Mouse (Mus musculus) gastrocnemius, postnatal 25 days (tissue): ENCODE results near the gene Nanos2. TPM values are rescaled to one million over a fixed set of nuclear protein-coding genes. Genes with fewer than 3 reads are reported as not detected.

Experiments used
- DNase-seq: peaks from one replicate; pipeline ENCODE4 v3.0.0; 2022
- long read RNA-seq, 2 experiments: library from polyadenylated mRNA; stranded (forward); transcript quantifications; one replicate each; pipeline ENCODE4 v2.0.0; 2021
- total RNA-seq, 2 experiments: library from RNA; stranded (reverse); gene quantifications; 1 replicate in 1 of 2; 2 replicates in 1 of 2; pipeline ENCODE4 v1.2.3; 2021

Gene Nanos2
- total RNA-seq: not detected
- long read RNA-seq, experiment 1: 0 reads
- long read RNA-seq, experiment 2: 0 reads

GRCm38 (mm10) chr7:18987100-18987499 lies at the start of gene Nanos2:
Nanos2 (plus strand) TSS chr7:18987400.
- no peak for DNase-seq

- no peak for DNase-seq
Measured at GRCm38 (mm10) chr7:18942376-18942775, 44.8 kb upstream of the Nanos2 start.

DNA sequence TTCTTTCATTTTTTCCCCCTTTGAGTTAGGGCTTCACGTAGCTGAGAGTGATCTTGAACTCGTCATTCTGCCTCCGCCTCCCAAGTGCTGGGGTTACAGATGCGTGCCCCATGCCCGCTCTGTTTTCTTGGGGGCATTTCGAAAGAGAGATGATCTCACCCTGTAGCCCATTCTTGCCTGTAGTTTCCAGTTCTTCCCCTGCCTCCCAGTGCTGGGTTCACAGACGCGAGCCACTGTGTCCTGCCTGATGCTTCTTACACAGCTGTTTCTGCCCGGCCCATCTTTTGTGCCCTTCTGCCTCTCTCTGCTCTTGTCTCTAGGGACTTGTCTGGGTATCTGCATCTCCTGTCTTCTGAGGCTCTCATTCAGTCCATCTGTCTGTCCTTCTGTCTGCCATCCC lies 44.4 kb upstream of the Nanos2 start:
- DNase-seq: no peak

DNA sequence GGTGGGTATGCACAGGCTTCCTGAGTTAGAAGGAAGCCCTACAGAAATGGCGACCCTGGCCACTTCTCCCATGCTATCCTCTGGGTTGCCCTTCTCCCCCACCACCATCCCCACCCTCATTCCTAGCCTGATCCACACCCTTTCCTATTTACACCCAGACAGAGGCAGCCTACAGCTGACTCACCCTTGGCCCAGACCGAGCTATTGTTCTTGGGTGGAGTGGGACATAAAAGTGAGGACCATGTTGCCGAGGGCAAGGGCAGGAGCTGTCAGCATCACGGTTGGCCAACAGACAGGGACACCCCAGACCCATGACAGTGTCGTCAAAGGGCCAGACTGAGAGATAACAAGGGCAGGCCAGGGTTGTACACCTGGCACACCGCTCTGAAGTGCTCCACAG lies 39.0 kb upstream of the Nanos2 start:
- peak; percentile 45 for DNase-seq

- DNase-seq: no peak
Measured at GRCm38 (mm10) chr7:18949781-18950522, 37.2 kb upstream of the Nanos2 start.

GRCm38 (mm10) chr7:18950523-18951315 lies 36.5 kb upstream of the Nanos2 start:
- DNase-seq: no peak

- no peak for DNase-seq
Measured at GRCm38 (mm10) chr7:18951397-18951796, 35.8 kb upstream of the Nanos2 start.

GRCm38 (mm10) chr7:18957569-18958383 lies 29.4 kb upstream of the Nanos2 start:
- DNase-seq: peak; percentile 67

- DNase-seq: no peak
Measured at GRCm38 (mm10) chr7:18958384-18958766, 28.8 kb upstream of the Nanos2 start.

DNA sequence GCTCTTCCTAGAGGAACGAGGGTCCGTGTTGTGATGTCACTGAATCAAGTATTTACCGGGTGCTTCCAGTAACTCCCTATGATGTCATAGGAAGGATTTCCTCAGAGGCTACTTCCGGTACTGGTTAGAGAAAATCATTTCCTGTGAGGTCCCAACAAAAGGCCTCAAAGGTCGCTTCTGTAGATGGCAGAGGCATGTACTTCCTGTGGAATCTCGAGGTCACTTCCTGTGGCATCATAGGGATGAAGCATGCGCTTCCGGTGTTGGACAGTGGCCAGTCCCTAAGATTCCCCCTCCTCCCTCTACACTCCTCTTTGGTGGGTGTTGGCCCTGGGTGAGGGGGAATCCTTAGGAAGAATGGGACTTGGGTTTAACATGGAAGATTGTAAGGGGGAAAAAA lies 27.8 kb upstream of the Nanos2 start:
- DNase-seq: no peak

- DNase-seq: no peak
Measured at GRCm38 (mm10) chr7:18962171-18962792, 24.9 kb upstream of the Nanos2 start.

GRCm38 (mm10) chr7:18962795-18963194 lies 24.4 kb upstream of the Nanos2 start:
- DNase-seq: no peak

GRCm38 (mm10) chr7:18963294-18963843 lies 23.8 kb upstream of the Nanos2 start:
- no peak for DNase-seq

DNA sequence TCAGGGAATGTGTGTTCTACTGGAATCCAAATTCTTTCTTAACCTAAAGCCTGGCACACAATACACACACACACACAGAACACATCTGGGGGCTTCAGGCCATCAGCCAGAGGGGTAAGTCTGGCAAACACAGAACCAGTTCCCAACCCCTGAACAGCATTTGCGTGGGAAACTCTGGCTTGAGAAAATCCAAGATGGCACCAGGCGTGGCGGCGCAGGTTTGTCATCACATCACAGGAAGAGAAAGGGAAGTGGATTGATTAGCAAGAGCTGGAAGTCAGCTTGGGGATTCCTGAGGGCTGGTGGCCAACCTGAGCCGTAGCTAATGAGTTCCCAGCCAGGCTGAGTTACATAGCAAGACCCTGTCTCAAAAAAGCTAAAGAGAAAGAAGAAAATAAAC lies 21.9 kb upstream of the Nanos2 start:
- DNase-seq: no peak

DNA sequence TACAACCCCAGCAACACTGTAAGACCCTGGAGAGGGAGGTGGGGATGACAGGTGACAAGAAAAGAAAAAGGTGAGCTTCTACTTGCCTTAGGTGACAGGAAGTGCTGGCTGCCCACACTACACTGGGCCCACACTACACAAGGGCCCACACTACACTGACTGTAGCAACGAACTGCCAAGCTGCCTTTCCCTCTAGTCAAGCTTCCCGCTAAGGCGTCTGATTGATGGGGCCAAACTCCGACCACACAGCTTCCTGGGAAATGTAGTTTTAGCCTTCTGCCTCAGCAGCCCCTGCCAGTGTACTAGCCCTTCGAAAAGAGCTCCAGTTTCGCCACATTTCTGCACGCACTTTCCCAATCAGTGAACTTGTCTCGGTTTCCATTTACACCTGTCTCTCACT lies 19.6 kb upstream of the Nanos2 start:
- no peak for DNase-seq

DNA sequence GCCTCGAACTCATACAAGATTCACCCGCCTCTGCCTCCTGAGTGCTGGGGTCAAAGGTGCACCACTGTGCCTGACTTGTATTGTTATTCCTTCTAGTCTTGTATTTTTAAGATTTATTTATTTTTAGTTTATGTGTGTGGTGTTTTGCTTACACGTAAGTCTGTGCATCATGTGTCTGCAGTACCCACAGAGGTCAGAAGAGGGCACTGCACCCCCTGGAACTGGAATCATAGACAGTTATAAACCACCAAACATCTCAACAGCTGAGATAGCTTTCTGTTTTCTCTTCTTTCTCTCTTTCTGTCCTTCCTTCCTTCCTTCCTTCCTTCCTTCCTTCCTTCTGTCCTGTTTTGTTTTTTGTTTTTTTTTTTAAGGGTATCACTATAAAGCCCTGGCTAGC lies 16.2 kb upstream of the Nanos2 start:
- no peak for DNase-seq

GRCm38 (mm10) chr7:18978381-18978780 lies 8.8 kb upstream of the Nanos2 start:
- no peak for DNase-seq

DNA sequence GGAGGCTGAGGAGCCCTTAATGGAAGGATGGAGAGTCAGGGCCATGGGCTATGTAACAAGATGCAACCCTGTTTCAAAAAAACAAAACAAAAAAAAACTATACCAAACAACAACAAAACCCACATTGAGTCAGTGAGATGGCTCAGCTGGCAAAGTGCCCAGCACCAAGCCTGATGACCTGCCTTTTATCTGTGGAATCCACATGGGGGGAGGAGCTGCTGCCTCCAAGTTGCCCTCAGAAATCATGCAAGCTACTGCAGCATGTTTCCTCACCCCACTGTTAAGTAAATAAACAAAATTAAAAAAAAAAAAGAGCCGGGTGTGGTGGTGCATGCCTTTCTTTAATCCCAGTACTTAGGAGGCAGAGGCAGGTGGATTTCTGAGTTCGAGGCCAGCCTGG lies 697 bp upstream of the Nanos2 start:
- DNase-seq: no peak

GRCm38 (mm10) chr7:18987747-18988146 lies 547 bp downstream of the Nanos2 start:
- no peak for DNase-seq

DNA sequence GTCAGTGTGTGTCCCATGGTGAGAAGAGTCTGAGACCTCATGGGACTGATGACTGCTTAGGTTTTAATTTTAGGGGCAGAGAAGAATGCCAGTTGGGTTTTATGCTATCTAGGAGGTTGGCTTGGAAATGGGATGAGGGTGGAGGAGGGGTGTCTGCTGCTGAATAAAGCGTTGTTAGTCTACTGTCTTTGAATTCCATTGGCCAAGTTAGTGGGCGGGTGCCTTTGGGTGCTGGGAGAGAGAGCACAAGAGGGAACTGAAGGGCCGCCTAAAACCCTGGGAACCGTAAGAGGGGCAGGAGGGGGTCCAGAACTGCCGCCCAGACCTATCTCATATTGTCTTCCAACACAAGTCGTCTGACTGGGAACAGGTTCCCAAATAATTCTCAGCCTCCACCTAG lies 1.6 kb downstream of the Nanos2 start:
- DNase-seq: no peak

DNA sequence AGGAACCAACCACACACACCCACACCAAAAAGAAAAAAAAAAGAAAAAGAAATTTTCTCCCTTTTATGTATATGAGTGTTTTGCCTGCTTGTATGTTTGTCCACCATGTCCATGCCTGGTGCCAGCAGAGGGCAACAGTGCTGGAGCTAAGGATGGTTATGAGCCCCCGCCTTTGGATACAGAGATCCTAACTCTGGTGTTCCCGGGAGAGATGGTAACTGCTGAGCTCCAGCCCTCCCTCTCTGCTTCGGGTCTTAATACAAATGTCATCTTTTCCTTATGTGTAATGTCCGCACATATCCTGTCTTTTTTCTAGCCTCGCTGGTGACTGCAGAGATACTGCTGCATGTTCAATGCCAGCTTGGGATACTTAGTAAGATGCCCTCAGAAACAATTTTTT lies 2.8 kb downstream of the Nanos2 start:
- DNase-seq: no peak
